Mouse (Mus musculus): ENCODE measurements around the gene Amy2a3. TPM values are rescaled to one million over a fixed set of nuclear protein-coding genes. Genes with fewer than 3 reads are reported as not detected.
"Not testable (repeated sequence)": the region's sequence is repeated elsewhere in the genome, so short reads cannot be mapped to it uniquely, and the experiment has no call there.

The Amy2a3 gene
- polyA plus RNA-seq (2012; rRNA removed) = 0.19 and 0.20 TPM in 2 replicates

DNA sequence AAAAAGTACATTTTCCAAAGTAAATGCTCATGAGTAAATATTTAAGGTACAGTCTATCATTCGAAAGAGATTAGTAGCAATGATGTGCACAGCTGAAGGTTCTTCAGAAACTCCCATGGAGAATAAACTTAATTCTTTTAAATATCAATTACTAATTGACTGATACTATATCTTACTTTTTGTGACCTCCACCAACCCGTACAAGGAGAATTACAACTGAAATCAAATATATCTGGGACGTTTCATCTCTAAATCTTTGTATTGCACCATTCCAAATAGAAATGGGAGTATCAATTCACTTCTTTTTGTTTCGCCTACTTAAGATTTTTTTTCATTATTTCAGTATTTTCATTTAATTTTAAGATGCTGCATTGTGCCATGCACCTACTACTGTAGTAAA, at the start of gene Amy2a3:
Amy2a3 (minus strand) TSS at position 101 of the 400 bp plus-strand sequence.
- not testable (repeated sequence) for H3K4me1 ChIP-seq (ENCODE audit: control insufficient read depth, insufficient read depth, low read length); H3K4me3 ChIP-seq (replicated peaks; ENCODE audit: insufficient read depth, low read depth, low read length); H3K27me3 ChIP-seq (ENCODE audit: control insufficient read depth, insufficient read depth, low read length); DNase-seq; H3K27ac ChIP-seq (ENCODE audit: insufficient read depth, low read length)
- WGBS = no CpG with 5 or more reads among the region's 4 CpGs

DNA sequence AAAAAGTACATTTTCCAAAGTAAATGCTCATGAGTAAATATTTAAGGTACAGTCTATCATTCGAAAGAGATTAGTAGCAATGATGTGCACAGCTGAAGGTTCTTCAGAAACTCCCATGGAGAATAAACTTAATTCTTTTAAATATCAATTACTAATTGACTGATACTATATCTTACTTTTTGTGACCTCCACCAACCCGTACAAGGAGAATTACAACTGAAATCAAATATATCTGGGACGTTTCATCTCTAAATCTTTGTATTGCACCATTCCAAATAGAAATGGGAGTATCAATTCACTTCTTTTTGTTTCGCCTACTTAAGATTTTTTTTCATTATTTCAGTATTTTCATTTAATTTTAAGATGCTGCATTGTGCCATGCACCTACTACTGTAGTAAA, 32.7 kb upstream of the Amy2a3 start, which contains the start of gene Amy2a2:
Amy2a2 (minus strand) TSS at position 101 of the 400 bp plus-strand sequence.
- H3K4me3 ChIP-seq (replicated peaks; ENCODE audit: insufficient read depth, low read depth, low read length); H3K4me1 ChIP-seq (ENCODE audit: control insufficient read depth, insufficient read depth, low read length); H3K27ac ChIP-seq (ENCODE audit: insufficient read depth, low read length); DNase-seq; H3K27me3 ChIP-seq (ENCODE audit: control insufficient read depth, insufficient read depth, low read length): not testable (repeated sequence)
- whole genome bisulfite sequencing = no CpG with 5 or more reads among the region's 4 CpGs

DNA sequence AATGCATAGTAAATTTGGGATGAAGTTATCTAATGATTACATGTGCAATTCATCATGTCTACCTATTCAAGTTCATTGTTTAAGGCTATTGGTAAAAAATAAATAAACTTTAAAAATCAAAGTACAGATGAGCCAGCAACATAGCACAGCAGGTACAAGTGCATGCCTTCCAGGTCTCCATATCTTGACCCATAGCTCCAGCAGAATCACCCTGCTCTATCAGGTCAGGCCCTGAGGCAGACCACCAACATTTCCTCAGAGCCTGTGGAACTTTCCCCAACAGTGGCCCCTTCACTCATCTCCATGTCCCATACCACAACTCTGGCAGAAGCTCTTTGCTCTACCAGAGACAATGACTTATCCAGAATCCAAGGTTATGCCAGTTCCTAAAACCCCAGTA, 21.6 kb upstream of the Amy2a3 start:
- not testable (repeated sequence) for H3K27ac ChIP-seq (ENCODE audit: insufficient read depth, low read length); H3K4me3 ChIP-seq (replicated peaks; ENCODE audit: insufficient read depth, low read depth, low read length)

DNA sequence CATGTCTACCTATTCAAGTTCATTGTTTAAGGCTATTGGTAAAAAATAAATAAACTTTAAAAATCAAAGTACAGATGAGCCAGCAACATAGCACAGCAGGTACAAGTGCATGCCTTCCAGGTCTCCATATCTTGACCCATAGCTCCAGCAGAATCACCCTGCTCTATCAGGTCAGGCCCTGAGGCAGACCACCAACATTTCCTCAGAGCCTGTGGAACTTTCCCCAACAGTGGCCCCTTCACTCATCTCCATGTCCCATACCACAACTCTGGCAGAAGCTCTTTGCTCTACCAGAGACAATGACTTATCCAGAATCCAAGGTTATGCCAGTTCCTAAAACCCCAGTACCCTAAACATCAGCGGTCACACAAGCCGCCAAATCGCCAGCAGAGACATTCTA, 10.9 kb downstream of the Amy2a3 start:
- not testable (repeated sequence) for H3K4me3 ChIP-seq (replicated peaks; ENCODE audit: insufficient read depth, low read depth, low read length); H3K4me1 ChIP-seq (ENCODE audit: control insufficient read depth, insufficient read depth, low read length); H3K27ac ChIP-seq (ENCODE audit: insufficient read depth, low read length); DNase-seq; H3K27me3 ChIP-seq (ENCODE audit: control insufficient read depth, insufficient read depth, low read length)
- WGBS = no CpG with 5 or more reads among the region's 3 CpGs

More for the DNA sequence above, 21.6 kb upstream of the Amy2a3 start:
- not testable (repeated sequence) for DNase-seq; H3K4me1 ChIP-seq (ENCODE audit: control insufficient read depth, insufficient read depth, low read length); H3K27me3 ChIP-seq (ENCODE audit: control insufficient read depth, insufficient read depth, low read length)

DNA sequence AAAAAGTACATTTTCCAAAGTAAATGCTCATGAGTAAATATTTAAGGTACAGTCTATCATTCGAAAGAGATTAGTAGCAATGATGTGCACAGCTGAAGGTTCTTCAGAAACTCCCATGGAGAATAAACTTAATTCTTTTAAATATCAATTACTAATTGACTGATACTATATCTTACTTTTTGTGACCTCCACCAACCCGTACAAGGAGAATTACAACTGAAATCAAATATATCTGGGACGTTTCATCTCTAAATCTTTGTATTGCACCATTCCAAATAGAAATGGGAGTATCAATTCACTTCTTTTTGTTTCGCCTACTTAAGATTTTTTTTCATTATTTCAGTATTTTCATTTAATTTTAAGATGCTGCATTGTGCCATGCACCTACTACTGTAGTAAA, 32.5 kb downstream of the Amy2a3 start, which contains the start of gene Amy2a4:
Amy2a4 (minus strand) TSS at position 101 of the 400 bp plus-strand sequence.
- WGBS = no CpG with 5 or more reads among the region's 4 CpGs
- not testable (repeated sequence) for H3K4me3 ChIP-seq (replicated peaks; ENCODE audit: insufficient read depth, low read depth, low read length); H3K4me1 ChIP-seq (ENCODE audit: control insufficient read depth, insufficient read depth, low read length); H3K27me3 ChIP-seq (ENCODE audit: control insufficient read depth, insufficient read depth, low read length); H3K27ac ChIP-seq (ENCODE audit: insufficient read depth, low read length); DNase-seq

DNA sequence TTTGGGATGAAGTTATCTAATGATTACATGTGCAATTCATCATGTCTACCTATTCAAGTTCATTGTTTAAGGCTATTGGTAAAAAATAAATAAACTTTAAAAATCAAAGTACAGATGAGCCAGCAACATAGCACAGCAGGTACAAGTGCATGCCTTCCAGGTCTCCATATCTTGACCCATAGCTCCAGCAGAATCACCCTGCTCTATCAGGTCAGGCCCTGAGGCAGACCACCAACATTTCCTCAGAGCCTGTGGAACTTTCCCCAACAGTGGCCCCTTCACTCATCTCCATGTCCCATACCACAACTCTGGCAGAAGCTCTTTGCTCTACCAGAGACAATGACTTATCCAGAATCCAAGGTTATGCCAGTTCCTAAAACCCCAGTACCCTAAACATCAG, 43.6 kb downstream of the Amy2a3 start:
- not testable (repeated sequence) for DNase-seq; H3K4me1 ChIP-seq (ENCODE audit: control insufficient read depth, insufficient read depth, low read length); H3K4me3 ChIP-seq (replicated peaks; ENCODE audit: insufficient read depth, low read depth, low read length); H3K27me3 ChIP-seq (ENCODE audit: control insufficient read depth, insufficient read depth, low read length); H3K27ac ChIP-seq (ENCODE audit: insufficient read depth, low read length)

DNA sequence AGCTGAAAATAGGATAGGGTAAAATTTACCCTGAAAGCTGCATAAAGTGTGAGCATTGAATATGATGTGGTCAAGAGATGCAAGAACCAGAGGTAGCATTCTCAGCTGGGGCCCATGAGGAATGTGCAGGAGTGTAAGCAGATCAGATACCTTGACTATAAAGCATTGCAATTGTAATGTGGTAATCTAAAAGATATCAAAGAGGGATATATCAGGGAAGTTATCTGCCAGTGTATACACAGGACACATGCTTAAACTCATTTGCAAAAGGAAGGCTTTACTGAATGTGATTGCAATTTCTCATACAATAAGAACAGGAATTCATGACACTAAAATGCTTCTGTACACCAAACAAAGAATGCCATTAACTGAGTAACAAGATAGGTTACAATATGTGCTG, 44.3 kb downstream of the Amy2a3 start:
- not testable (repeated sequence) for DNase-seq; H3K4me3 ChIP-seq (replicated peaks; ENCODE audit: insufficient read depth, low read depth, low read length); H3K4me1 ChIP-seq (ENCODE audit: control insufficient read depth, insufficient read depth, low read length); H3K27me3 ChIP-seq (ENCODE audit: control insufficient read depth, insufficient read depth, low read length); H3K27ac ChIP-seq (ENCODE audit: insufficient read depth, low read length)

Other genes starting within 250 kb of the Amy2a3 start
- gene Amy2a5, start 65.2 kb downstream of the Amy2a3 start, polyA plus RNA-seq (2012; rRNA removed) = not detected in 2 replicates
- gene Amy2a4, start 32.6 kb downstream of the Amy2a3 start, polyA plus RNA-seq (2012; rRNA removed) = 0.19 and 0.20 TPM in 2 replicates
- 0.19 and 0.20 TPM in 2 replicates for gene Amy2a2, start 32.6 kb upstream of the Amy2a3 start, polyA plus RNA-seq (2012; rRNA removed)
- gene Amy2a1, start 208.4 kb upstream of the Amy2a3 start, polyA plus RNA-seq (2012; rRNA removed) = 0.38 TPM in 1 of 2 replicates, not detected in the other

All from cerebellum, adult 2 months (tissue).